Comparison of ENCODE assay signal across 27 mouse cellular contexts in the genomic region with DNA sequence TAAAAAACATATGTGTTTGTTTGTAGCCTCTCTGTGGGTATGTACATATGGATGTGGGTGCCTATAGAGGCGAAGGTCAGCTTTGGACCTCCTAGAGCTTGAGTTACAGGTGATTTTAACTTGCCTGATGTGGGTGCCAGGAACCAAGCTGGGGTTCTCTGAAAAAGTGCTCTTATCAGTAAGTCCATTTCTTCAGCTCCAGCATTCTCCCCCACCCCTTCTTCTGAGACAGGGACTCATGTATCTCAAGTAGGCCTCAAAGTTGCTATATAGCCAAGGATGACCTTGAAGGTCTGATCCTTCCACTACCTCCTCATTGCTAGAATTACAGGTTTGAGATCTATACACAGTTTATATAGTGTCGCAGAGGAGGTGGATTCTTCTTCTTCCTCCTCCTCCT.
DNase-seq lines count a peak whose midpoint lies in the region; ATAC-seq lines count a peak whose summit lies in the region.
"Had no signal": no experiment of that assay in that cellular context is flagged by ENCODE, and none has a peak within 500 bp of the region (broad histone marks: within the 10 kb centered on the region; RNA-seq: fewer than 3 reads in every experiment).

No protein-coding gene starts in this region.

- intact Hi-C loops in heart, postnatal 36 days (cut with DNase I) = no loop called here

- no peak overlapping the region for H3K9ac ChIP-seq in liver, embryonic 13.5 days
- H3K9ac ChIP-seq in liver, embryonic 11.5 days (ENCODE audit: low read depth, low read length) = no peak overlapping the region
- H3K9ac ChIP-seq: embryonic facial prominence, embryonic 13.5 days; embryonic facial prominence, embryonic 15.5 days; forebrain, embryonic 12.5 days had no signal

- H3K4me3 ChIP-seq in liver, embryonic 13.5 days (replicated peaks) = no peak overlapping the region
- no peak overlapping the region for H3K4me3 ChIP-seq in liver, embryonic 11.5 days (ENCODE audit: low read depth, low read length)
- H3K4me3 ChIP-seq: embryonic facial prominence, embryonic 13.5 days; embryonic facial prominence, embryonic 15.5 days; erythroblast, embryonic 14.5 days; forebrain, embryonic 10.5 days; forebrain, embryonic 12.5 days had no signal

- peaks cover 11% of the 10 kb centered on the region; the same call in 1 of the 2 replicates for H3K36me3 ChIP-seq in liver, embryonic 13.5 days
- H3K36me3 ChIP-seq in liver, embryonic 11.5 days (ENCODE audit: control insufficient read depth, insufficient read depth, low read length) = peaks cover 2% of the 10 kb centered on the region; the same call in 1 of the 2 replicates

- H3K27ac ChIP-seq in liver, embryonic 13.5 days = no peak overlapping the region
- H3K27ac ChIP-seq in liver, embryonic 11.5 days (ENCODE audit: low read depth, low read length) = no peak overlapping the region
- H3K27ac ChIP-seq: embryonic facial prominence, embryonic 13.5 days; embryonic facial prominence, embryonic 15.5 days; forebrain, embryonic 10.5 days; forebrain, embryonic 12.5 days had no signal

- H3K27me3 ChIP-seq in liver, embryonic 13.5 days = no peaks in the 10 kb centered on the region
- H3K27me3 ChIP-seq in liver, embryonic 11.5 days (replicated peaks; ENCODE audit: control insufficient read depth, insufficient read depth, low read length) = no peaks in the 10 kb centered on the region
- H3K27me3 ChIP-seq: CH12.LX; embryonic facial prominence, embryonic 13.5 days; embryonic facial prominence, embryonic 15.5 days; forebrain, embryonic 12.5 days had no signal

- DNase-seq in heart, adult 11 months = peak; percentile 2
- DNase-seq in heart, postnatal 36 days = no peak
- no peak for DNase-seq in liver, embryonic 13.5 days
- no peak for DNase-seq in liver, embryonic 11.5 days (ENCODE audit: low spot score)
- DNase-seq in c-Kit-positive CD71-positive TER-119-positive erythroid progenitor cells, embryonic 14.5 days (ENCODE audit: low spot score) = peak; percentile 28
- no peak for DNase-seq in thymus, adult 18-20 months
- DNase-seq: adrenal gland, adult 2 months; adrenal gland, postnatal 10 days; adrenal gland, postnatal 25 days; B cell, adult 2 months; cerebellum, adult 11 months; cerebellum, adult 18-20 months; cerebellum, adult 8-10 months; cerebellum, adult 9-11 months; cerebellum, postnatal 14 days; cerebellum, postnatal 36 days; embryo, embryonic 11 days had no signal

- H3K4me2 ChIP-seq in liver, embryonic 13.5 days = no peak overlapping the region
- H3K4me2 ChIP-seq in liver, embryonic 11.5 days = no peak overlapping the region
- H3K4me2 ChIP-seq: embryonic facial prominence, embryonic 13.5 days; embryonic facial prominence, embryonic 15.5 days; forebrain, embryonic 12.5 days had no signal

- WGBS in liver, embryonic 13.5 days (ENCODE audit: insufficient replicate concordance) = 78% methylated on average over 2 of the region's 2 CpGs
- WGBS in liver, embryonic 11.5 days = 90% methylated on average over 2 of the region's 2 CpGs

- peak; percentile 53 for ATAC-seq in liver, embryonic 13.5 days (ENCODE audit: low read depth)
- no peak for ATAC-seq in liver, embryonic 11.5 days (replicated peaks; ENCODE audit: low FRiP score)
- ATAC-seq: CD4-positive, CD25-positive, alpha-beta regulatory T cell, adult 4 months; forebrain, embryonic 14.5 days; forebrain, embryonic 16.5 days had no signal

- peaks cover 27% of the 10 kb centered on the region for H3K4me1 ChIP-seq in liver, embryonic 13.5 days (replicated peaks)
- H3K4me1 ChIP-seq in liver, embryonic 11.5 days (replicated peaks; ENCODE audit: control insufficient read depth, insufficient read depth, low read length) = peaks cover 8% of the 10 kb centered on the region

- H3K9me3 ChIP-seq in liver, embryonic 13.5 days (replicated peaks) = no peaks in the 10 kb centered on the region
- H3K9me3 ChIP-seq in liver, embryonic 11.5 days (ENCODE audit: control insufficient read depth, low read length) = no peaks in the 10 kb centered on the region
- H3K9me3 ChIP-seq: embryonic facial prominence, embryonic 13.5 days; embryonic facial prominence, embryonic 15.5 days; forebrain, embryonic 10.5 days; forebrain, embryonic 12.5 days; G1E had no signal

Comparison
In these comparisons a context has a peak if more than half of its experiments do, and no peak if none do; other contexts are left out.
1. DNase-seq: peak in heart, adult 11 months (single experiment) and c-Kit-positive CD71-positive TER-119-positive erythroid progenitor cells, embryonic 14.5 days (single experiment); none in heart, postnatal 36 days (0 of 2), liver, embryonic 13.5 days (single experiment), liver, embryonic 11.5 days (single experiment) and thymus, adult 18-20 months (0 of 2).